Mouse (Mus musculus) monocyte, adult 5-6 weeks (primary cell): ENCODE results near the gene Bcl11b. TPM values are rescaled to one million over a fixed set of nuclear protein-coding genes. Genes with fewer than 3 reads are reported as not detected.

Experiments used
- ATAC-seq: fragments of 153-309, 156-312 bp; replicated peaks from 2 replicates; pipeline ENCODE4 v1.8.0; 2017; ENCODE audit warnings: mild to moderate bottlenecking; ENCODE audit not compliant: low TSS enrichment, insufficient number of reproducible peaks, severe bottlenecking, poor library complexity, low FRiP score
- total RNA-seq: library from RNA; stranded (forward); fragments of 200-1000, 200-491, 200-594 nt; gene quantifications from 3 replicates; pipeline ENCODE4 v1.2.3, GENCODE M21; 2017

Bcl11b gene
- total RNA-seq, result 0.76 to 1.8 TPM (median 0.85 TPM) in 3 replicates

DNA sequence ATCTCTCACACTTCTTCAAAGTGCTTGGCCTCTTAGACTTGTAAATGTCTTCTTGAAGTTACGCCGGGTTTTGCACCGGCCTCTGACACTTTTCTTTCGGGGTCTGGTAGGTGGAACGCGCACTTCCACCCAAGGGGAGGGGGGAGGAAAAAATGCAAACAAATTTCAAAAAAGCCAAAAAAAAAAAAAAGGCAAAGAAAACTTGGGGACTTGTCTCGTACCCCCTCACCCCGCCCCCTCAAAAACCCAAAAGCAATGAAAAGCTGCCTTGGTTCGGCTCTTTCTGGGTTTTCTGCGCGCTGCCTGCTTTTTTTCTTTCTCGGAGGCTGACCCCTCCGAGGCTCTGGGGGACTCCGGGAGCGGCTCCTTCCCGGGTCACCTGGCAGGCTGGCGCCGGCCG is at the start of gene Bcl11b:
Gene Bcl11b, minus strand, starts transcription at position 120 of the 400 bp plus-strand sequence.
- ATAC-seq, result no peak

DNA sequence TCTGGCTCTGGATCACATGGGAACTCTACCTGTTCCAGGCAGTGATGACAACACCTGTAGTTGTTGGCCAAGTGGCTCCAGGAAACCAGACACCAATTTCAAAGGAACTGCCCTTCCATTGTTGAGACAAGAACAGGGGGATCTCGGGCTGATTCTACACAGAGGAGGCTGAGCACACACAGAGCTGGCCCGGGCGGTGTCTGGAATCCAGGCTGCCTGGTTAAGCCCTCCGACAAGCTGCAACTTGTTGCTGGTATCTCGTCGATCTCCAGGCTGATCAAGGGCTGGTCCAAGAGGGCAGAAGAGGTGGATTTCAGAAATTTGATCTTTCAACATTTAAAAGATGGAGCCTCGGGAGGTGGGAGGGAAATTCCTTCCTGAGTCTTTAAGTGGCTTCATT is 47.6 kb upstream of the Bcl11b start:
- no peak for ATAC-seq

DNA sequence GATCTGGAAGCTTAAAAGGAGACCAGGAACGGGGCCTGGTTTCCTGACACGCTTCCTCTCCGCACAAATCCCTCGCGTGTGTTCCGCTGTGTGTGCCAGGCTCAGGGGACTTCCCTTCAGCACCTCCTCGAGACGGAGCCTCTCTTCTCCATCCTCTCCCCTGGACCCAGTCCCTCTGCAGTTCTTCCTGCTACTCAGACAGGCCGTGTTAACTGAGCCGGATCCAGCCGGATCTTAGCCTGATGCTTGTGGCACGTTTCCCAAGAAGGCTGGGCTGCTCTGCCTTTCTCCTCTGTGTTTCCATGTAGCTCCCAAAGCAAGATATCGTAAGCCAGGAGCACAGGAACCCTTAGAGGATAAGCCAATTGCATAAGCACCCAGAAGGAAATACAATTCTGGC is 46.2 kb upstream of the Bcl11b start:
- no peak for ATAC-seq

DNA sequence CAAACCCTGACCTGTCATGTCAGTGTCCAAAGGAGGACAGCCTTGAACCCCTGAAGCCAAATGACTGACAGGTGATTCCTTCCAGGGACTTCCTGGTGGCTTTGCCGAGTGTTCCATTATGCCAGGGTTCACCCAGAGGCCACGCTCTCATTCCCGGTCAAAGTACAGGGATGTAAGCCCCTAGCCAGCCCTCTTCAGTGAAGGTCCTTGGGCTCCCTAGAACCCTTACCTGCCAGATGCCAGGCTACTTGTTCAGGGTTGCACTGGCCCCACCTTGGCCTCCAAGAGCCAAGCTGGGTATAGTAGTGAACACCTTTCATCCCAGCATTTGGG is 38.8 kb upstream of the Bcl11b start:
- ATAC-seq, result no peak

DNA sequence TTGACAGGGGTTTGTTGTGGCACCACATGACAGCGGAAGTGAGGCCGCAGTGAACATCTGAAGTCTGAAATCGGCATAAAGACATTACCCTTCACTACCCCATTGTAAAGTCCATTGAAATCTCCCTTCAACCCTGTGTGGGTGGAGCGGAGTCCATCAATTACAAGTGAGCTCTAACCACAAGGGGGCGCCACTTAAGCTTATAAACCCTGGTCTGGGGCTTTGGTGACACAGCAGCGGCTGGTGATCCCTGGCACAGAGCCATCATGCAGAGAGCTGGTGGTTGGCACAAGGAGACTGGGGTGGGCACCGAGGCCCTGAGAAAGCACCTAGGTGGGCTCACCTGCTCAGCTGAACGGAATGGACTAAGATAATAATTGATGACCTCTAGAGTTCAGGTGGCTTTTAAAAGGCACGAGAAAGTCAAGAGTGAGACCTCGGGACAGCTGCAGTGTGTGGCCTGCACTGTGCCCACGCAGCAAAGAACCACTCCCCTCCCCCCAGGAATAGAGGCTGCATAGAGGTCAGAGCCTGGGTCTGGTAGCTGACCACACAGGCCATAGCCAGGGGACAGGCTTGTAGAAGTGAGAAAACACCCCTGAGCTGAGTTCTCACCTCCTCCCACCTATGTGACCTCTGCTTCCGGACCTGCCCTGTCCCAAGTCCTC is 38.3 kb upstream of the Bcl11b start:
- ATAC-seq, result peak; percentile 57

DNA sequence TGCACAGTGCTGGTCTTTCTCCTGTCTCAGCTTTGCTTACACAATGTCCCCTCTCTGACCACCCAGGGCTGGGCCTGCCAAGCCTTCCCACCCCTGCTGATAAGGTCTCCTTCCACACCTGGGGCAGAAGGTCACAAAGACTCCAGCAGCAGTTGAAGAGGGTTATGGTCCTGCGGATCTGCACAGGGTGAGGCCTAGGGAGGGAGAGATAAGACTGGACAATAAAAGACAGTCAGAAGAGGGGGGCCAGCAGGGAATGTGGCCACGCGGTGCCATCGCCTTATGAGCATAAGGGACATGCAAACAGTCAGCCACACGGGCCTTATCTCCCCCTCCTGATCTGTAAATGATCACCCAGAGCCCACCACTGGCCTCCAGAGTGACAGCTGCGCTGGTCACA is 34.0 kb upstream of the Bcl11b start:
- ATAC-seq, result no peak

DNA sequence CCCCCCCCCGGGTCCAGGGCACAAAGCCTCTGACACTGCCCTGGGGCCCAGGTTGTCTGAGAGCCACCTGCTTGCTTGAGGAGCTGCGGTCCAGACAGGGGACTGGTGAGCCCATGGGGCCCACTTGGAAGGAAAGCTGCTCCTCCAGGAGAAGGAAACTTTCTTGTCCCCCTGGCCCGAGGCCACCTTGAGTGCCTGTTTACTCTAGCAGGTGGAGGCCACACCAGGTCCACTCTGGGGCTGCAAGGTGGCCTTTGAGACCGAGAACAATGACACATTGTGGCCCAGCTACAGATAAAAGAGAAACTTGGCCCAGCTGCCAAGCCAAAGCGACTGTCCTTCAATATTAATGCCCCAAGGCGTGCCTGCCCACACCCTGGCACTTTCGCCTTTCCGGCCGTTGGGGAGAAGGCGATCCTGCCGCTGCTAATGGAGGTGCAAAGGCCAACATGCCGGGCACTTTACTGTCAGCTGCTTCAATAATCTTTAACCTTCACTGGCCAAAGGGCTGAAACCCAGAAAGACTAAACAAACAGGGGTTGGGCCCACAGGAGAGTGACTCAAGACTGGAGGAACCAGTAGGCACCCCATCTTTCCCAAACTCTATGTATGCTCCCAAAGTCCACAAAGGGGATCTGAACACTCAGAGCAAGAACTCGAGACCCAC is 32.1 kb upstream of the Bcl11b start:
- no peak for ATAC-seq

DNA sequence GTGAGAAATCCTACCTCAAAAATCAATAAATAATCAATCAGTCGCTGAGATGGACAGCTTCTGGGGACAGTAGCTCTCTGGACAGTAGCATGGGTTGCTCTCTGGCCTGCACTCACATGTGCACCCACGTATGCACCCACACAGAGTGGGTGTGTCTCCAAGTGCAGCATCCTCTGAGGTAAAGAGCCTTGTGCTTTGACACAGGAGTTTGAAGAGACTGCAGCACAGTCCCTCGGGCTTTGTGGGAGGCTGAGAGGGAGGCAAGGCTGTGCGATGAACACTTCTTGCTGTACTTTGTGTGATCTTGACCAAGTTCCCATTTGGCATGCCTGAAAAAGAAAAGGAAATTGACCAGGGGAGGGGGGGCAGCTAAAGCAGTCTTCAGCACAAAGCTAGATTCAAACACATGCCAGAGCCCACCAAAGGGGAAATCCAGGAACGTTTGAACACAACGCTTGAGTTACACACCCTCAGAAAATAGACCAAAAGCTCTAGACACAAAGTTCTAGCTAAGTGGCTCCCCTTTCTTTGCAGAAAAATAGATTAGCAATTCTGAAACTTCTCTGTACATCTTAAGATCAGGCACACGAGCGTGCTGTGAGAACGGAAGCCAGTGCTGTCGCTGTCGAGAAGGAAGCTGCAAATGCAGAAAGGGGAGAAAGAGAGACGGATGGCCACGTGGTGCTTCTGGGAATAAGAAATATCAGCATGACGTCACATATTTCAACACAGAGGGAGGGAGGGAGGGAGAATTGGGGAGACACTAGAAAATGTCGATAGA is 19.6 kb upstream of the Bcl11b start:
- ATAC-seq, result no peak

DNA sequence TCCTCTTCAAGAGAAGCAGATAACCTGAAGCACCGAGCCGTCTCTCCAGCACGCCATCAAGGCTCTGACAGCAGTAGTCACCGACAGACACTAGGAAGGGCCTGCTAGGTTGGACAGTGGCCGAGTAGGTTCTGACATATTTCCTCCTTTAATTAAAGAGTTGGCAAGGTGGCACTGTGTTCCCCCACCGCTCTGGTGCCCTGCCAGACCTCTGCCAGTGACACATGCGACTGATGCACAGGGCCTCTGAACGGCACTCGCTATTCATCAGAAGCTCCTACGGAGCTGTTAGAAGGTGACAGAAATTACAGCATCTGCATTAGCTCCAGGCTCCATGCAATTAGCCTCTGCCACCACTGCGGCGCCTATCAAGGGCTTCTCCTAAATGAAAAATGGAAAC is 8.6 kb upstream of the Bcl11b start:
- no peak for ATAC-seq

DNA sequence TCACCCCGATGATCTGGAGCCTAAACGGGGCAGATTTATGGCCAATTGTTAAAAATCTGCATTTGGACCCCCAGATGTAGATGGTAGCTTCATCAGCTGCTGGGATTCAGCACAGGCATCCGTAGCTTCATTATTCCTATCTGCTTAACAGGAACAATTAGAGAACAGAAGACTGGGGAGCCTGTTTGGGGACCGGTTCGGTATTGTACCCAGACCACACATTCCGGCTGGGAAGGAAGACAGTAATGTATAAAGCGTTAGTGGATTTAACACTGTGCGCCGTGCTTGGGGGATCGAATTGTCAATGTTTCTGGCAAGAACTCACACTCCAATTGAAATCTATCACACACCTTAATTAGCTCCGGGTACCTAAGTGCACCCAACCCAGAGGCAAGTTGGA is 6.9 kb upstream of the Bcl11b start:
- no peak for ATAC-seq

DNA sequence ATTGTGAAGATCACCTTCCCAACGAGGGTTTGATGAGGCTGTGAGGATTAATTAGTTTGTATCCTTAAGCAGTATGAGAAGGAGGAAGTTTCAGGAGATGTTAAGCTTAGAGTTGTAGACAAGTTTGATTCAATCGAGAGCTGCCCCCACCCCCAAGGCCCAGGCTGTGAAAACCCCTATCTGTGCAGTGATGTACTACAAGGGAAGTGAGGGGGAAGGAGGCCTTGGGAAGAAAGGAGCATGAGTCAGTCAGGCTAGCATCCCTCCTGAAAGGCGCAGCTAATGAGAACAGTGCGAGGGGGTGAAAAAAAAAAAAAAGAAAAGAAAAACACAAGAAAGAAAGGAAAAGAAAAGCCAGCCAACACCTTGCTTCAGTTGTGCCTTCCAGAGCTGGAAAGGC is 5.8 kb upstream of the Bcl11b start:
- no peak for ATAC-seq

DNA sequence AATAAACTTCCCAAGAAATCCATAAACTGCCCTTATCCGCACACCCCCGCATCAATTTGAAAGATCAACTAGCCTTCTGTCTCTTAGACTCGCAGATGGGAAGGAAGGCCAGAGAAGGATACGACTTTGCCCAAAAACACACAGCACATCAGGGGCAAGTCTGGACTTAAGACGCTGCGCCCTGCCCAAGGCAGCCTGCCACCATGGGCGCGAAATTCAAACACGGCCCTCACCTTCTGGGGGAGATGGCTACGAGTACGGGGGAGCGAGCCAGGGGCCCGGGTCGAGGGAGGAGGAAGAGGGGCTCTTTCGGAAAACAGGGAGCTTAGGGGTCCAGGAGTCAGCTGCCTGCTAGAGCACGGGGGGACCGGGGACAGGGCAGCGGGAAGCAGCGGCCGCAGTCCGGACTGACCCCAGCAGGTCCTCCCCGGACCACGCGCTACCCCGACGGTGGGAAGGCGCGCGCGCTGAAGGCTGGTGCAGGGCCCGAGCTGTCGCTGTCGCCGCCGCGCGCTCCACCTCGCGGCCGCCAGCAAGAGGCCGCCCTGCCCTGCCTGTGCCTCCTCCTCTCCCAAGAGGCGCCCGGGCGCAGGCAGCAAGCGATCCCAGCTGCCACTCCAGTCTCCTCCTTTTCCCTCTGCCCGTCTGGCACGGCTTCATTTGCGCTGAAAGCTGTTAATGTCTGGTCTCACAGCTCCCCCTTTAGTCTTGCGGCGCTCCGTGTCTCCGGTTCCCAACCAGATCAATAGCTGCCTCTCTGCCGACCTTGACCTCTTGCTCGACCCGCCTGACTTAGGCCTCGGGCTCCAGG is 2.6 kb upstream of the Bcl11b start:
- no peak for ATAC-seq

DNA sequence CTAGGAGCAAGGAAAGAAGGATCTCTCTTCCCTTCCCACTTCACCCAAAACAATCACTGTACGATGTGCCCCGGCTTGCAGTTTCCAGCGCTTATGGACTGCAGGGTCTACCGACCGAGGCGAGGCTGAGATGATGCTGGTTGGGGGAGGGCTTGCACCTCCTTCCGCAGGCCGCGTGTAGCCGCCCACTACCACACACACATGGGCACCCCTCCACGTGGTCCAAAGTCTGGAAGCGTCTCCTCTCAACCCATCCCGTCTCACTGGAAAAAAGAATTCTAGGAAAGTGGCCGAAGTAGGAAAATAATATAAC is 2.0 kb upstream of the Bcl11b start:
- no peak for ATAC-seq

DNA sequence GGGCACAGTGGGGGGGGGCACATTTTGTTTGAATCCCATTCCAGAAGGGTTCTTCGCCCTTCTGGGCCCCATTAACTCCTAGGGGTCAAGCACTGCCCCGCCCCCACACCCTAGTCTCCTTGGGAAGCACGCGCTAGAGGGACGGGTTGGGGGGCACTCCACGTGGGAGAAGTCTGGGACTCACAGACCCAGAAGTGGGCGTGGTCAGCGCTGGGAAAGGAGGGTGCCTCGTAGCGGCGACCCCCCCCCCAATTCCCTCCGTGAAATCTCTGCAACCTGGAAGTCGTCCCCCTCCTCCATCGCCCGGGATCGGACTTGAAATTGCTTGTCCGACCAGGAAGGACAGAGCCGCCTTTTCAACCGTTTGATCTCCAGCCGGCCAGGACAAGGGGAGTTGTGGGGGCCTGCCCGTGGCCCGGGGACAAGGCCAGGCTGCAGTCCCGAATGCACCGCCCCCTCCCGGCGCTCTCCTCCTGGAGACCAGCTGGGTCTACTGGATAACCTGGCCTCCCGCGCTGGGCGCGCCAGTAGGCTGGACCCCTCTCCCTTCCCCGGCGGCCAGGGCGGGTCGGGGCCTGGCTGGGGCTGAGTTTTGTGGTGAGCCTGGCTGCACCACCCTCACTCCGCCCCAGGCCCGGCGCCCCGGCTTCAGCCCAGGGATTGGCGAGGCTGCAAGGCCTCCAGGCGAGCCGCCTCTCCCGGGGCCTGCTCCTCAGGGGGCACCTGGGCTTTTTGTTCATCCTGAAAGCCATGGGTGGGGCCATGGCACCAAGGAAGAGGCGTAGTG is 1.5 kb upstream of the Bcl11b start:
- ATAC-seq, result no peak

DNA sequence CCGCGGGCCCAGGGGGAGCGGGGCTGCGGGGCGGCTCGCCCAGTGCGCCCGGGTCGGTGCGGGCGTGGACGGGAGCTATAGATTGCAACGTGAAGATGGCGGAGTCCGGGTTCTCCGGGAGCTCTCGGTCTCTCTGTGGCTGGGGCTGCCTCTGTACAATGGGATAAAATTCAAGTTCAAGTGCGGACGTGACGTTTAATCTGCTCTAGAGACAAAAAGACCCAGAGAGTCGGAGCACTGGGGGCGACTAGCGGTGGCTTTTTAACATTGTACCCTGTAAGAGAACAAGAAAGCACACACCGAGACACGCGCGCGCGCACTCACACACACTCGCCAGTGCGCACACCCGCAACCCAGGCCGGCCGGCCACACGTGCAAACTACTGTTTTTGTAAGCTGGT is 526 bp upstream of the Bcl11b start:
- ATAC-seq, result no peak

DNA sequence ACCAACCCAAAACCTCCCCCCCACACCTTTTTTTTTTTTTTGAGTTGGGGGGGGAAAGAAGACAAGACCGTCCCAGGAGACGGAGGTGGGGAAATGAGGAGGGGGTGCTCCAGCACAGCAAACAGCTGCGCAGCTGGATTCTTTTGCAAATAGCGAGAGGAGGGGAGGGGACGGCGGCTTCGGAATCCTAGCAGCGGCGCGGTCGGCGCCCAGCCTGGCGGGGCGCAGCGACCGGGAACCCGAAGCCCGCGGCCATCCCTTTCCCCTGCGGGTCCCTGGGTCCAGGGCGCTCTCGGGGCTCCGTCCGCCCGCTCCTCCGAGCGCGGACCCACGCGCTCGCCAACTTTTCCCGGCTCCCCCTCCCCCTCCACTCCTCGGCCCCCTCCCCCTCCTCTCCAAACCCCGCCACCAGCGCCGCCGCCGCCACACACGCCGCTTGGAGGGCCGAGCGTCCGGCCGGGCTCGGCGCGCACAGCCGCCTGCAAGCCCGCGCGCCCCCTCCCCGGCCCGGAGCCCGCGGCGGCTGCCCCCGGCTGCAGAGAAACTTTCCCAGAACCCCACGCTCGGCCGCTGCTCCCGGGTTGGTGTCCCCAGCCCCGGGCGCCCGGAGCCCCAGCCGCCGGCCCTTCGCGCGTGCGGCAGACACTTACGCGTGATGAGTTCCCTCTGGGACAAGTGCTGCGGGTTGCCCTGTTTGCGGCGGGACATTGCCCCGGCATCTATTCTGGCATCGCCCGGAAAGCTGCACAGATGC is 789 bp downstream of the Bcl11b start:
- ATAC-seq, result no peak

DNA sequence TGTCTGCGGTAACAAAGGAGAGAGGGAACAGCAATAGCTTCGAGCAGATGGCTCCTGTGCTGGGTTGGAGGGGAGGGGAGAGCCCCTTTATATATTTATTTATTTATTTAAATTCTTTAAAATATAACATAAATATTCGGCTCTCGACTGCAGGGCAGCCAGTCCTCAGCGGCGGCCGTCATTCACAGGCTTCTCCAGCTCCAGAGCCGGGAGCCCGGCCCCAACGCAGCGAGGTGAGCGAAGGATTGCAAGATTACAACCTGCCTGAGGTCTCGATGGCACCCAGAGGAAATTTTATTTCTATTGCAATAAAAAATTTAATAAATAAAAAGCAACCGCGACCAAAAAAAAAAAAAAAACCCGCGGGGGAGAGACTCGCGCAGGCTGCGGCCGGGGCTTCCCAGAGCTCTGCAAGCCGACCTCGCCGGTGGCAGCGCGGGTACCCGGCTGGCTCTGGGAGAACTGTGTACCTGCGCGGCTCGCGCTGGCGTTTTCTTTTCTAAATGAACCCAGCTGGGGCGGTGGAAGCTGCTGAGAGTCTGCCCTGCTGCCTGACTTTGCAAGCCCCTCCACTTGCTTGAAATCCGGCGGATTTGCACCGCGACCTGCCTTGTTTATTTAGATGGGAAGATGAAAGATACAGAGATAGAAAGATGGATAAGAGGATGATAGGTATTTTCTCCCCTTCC is 1.6 kb downstream of the Bcl11b start:
- no peak for ATAC-seq

DNA sequence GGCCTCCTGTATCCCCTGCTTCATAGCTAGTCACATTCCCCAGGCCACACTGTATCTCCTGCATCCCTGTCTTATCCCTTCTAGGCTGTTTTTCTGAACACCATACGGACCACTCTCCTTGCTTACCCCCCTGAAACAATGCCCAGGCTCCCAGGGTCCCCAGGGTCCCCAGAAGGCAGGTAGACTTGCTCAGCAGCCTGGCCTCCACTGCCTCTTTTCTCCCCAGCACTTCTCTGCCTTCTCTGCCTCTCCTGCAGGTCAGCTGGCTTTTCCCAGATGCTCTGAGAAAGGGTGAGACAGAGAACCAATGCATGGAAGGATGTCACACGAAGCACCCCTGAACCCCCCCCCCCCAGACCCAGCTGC is 2.7 kb downstream of the Bcl11b start:
- no peak for ATAC-seq
